Mouse (Mus musculus) hindbrain, embryonic 15.5 days (tissue): ENCODE results near the gene Med13l. TPM values are rescaled to one million over a fixed set of nuclear protein-coding genes. Genes with fewer than 3 reads are reported as not detected.

Source experiments
- ATAC-seq: fragments of 200-750 bp; cut with Nextera tagmentation; 2 replicates; pipeline ENCODE4 v1.8.0; 2017; ENCODE audit warnings: low read depth, moderate number of reproducible peaks, moderate TSS enrichment; ENCODE audit not compliant: low FRiP score
- H3K27ac ChIP-seq: fragments of 300-500 bp; sonication (generic); replicated peaks from 2 replicates; pipeline ENCODE4 v1.5.1; 2015; ENCODE audit warnings: mild to moderate bottlenecking, inconsistent platforms
- H3K27me3 ChIP-seq: fragments of 300-500 bp; sonication (generic); 2 replicates; pipeline ENCODE4 v1.6.1; 2015; ENCODE audit warnings: control low read depth, inconsistent platforms
- H3K36me3 ChIP-seq: fragments of 300-500 bp; sonication (generic); 2 replicates; pipeline ENCODE4 v1.6.1; 2015; ENCODE audit warnings: control low read depth, inconsistent platforms
- H3K4me1 ChIP-seq: fragments of 300-500 bp; sonication (generic); replicated peaks from 2 replicates; pipeline ENCODE4 v1.6.1; 2015; ENCODE audit warnings: control low read depth, inconsistent platforms
- H3K4me2 ChIP-seq: fragments of 300-500 bp; sonication (generic); 2 replicates; pipeline ENCODE4 v1.6.1; 2015; ENCODE audit warnings: moderate library complexity, mild to moderate bottlenecking, inconsistent platforms
- H3K4me3 ChIP-seq: fragments of 300-500 bp; sonication (generic); 2 replicates; pipeline ENCODE4 v1.5.1; 2015; ENCODE audit warnings: mild to moderate bottlenecking, inconsistent platforms
- H3K9ac ChIP-seq: fragments of 300-500 bp; sonication (generic); 2 replicates; pipeline ENCODE4 v1.6.1; 2015; ENCODE audit warnings: inconsistent platforms
- H3K9me3 ChIP-seq: fragments of 300-500 bp; sonication (generic); 2 replicates; pipeline ENCODE4 v1.6.1; 2016; ENCODE audit warnings: control low read depth, inconsistent platforms
- WGBS: fragments of 180-500 bp; shearing (Covaris S2); methylation state at CpG from one replicate; pipeline ENCODE4 v1.1.7; 2015; 5-methylcytosine and 5-hydroxymethylcytosine counted together
- polyA plus RNA-seq: library from polyadenylated mRNA; unstranded; fragments of >200 nt; fragmentation: Nextera tagmentation; extraction: Ambion mirVana; gene quantifications from 2 replicates; pipeline ENCODE4 v1.2.1, GENCODE M21; 2015

Gene Med13l
- polyA plus RNA-seq, 1 experiment from 2014 or later = 13.7 TPM

- no peaks in the 10 kb centered on the region for H3K27me3 ChIP-seq
- ATAC-seq = 0 out of 2 replicates have a peak, but pooled peaks have one; percentile 31
- H3K9me3 ChIP-seq = no peaks in the 10 kb centered on the region
- no peaks in the 10 kb centered on the region for H3K36me3 ChIP-seq
- H3K4me3 ChIP-seq = no peak overlapping the region
- no peak overlapping the region for H3K4me2 ChIP-seq
- H3K27ac ChIP-seq = 0 out of 2 replicates have a peak overlapping the region, but pooled peaks have one; percentile 7
- 43% methylated on average over 6 of the region's 6 CpGs for WGBS
- peaks cover 62% of the 10 kb centered on the region for H3K4me1 ChIP-seq
- no peak overlapping the region for H3K9ac ChIP-seq
These were observed 15.4 kb downstream of the Med13l start for GRCm38 (mm10) chr5:118575909-118576308.

- H3K27ac ChIP-seq = peak overlapping the region; percentile 21
- H3K9ac ChIP-seq = peak overlapping the region; percentile 22; the same call in 1 of the 2 replicates
- ATAC-seq = no peak
- H3K9me3 ChIP-seq = no peaks in the 10 kb centered on the region
- H3K4me3 ChIP-seq = no peak overlapping the region
- no peak overlapping the region for H3K4me2 ChIP-seq
- peaks cover 56% of the 10 kb centered on the region for H3K4me1 ChIP-seq
- no peaks in the 10 kb centered on the region for H3K36me3 ChIP-seq
- H3K27me3 ChIP-seq = no peaks in the 10 kb centered on the region
- 43% methylated on average over 3 of the region's 3 CpGs for WGBS
These were observed 16.3 kb downstream of the Med13l start for GRCm38 (mm10) chr5:118576731-118577130.

- H3K4me3 ChIP-seq = no peak overlapping the region
- no peak overlapping the region for H3K27ac ChIP-seq
- H3K36me3 ChIP-seq = no peaks in the 10 kb centered on the region
- no peaks in the 10 kb centered on the region for H3K27me3 ChIP-seq
- no peak for ATAC-seq
- WGBS = 27% methylated on average over 4 of the region's 4 CpGs
- peaks cover 44% of the 10 kb centered on the region for H3K4me1 ChIP-seq
- no peak overlapping the region for H3K9ac ChIP-seq
- H3K9me3 ChIP-seq = no peaks in the 10 kb centered on the region
- no peak overlapping the region for H3K4me2 ChIP-seq
These were observed 24.9 kb downstream of the Med13l start for GRCm38 (mm10) chr5:118585355-118585754.

DNA sequence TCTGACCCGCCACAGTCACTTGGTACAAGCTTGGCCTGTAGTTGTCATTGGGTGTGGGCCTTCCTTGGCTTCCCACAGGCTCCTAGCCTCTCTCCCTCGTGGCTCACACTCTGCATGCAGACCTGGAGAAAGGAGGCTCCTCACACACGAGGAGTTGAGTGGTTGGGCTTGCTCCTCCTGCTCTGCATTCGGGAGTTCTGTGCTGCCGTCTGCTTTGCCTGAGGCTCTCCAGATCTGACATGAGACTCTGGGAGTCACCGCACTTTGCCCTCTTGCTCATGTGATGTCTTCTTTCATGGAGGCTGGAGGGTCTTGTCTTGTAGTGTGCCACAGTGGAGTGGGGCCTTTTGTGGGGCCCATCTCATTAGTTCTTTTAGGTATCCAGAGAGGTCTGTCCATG lies 26.1 kb downstream of the Med13l start:
- H3K4me3 ChIP-seq = no peak overlapping the region
- H3K4me2 ChIP-seq = no peak overlapping the region
- H3K9ac ChIP-seq = no peak overlapping the region
- ATAC-seq = no peak
- H3K27me3 ChIP-seq = no peaks in the 10 kb centered on the region
- peaks cover 56% of the 10 kb centered on the region for H3K4me1 ChIP-seq
- WGBS = 51% methylated on average over 6 of the region's 6 CpGs
- no peaks in the 10 kb centered on the region for H3K9me3 ChIP-seq
- no peak overlapping the region for H3K27ac ChIP-seq
- no peaks in the 10 kb centered on the region for H3K36me3 ChIP-seq

DNA sequence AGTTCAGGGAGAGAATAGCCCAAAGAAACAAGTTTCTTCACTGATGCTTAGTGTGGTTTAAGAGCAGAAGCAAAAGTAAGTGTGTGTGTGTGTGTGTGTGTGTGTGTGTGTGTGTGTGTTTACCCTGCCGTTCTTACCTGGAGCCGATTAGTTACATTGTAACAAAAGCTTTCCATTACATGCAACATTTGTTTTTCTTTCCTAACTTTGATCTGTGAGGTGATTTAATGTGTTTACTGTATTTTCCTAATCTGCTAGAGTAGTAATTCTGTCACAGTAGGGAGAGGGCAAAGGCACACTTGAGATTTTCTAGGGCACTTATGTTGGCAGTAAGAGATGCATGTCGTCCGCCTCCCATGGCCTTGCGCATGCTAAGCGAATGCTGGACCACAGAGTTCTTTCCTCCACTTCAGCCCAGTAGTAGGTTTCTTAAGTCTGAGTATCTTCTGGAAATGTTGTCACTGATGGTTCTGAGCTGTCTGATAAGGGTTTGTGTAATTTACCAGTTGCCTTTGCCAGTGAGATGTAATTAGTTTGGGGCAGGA lies 28.0 kb downstream of the Med13l start:
- peaks cover 60% of the 10 kb centered on the region for H3K4me1 ChIP-seq
- ATAC-seq = no peak
- 87% methylated on average over 6 of the region's 6 CpGs for WGBS

GRCm38 (mm10) chr5:118589186-118589892 lies 28.9 kb downstream of the Med13l start:
- no peak overlapping the region for H3K4me2 ChIP-seq
- no peak overlapping the region for H3K27ac ChIP-seq
- H3K36me3 ChIP-seq = no peaks in the 10 kb centered on the region
- H3K9me3 ChIP-seq = no peaks in the 10 kb centered on the region
- ATAC-seq = no peak
- WGBS = 73% methylated on average over 11 of the region's 11 CpGs
- peaks cover 60% of the 10 kb centered on the region for H3K4me1 ChIP-seq
- H3K9ac ChIP-seq = no peak overlapping the region
- H3K4me3 ChIP-seq = no peak overlapping the region
- no peaks in the 10 kb centered on the region for H3K27me3 ChIP-seq

More for the DNA sequence above, 28.0 kb downstream of the Med13l start:
- Histone ChIP-seq H3K27ac (no peak overlapping the region), H3K9me3 (no peaks in the 10 kb centered on the region), H3K4me2 (no peak overlapping the region), H3K27me3 (no peaks in the 10 kb centered on the region), H3K9ac (no peak overlapping the region), H3K36me3 (no peaks in the 10 kb centered on the region), H3K4me3 (no peak overlapping the region)

GRCm38 (mm10) chr5:118590868-118591267 lies 30.4 kb downstream of the Med13l start:
- no peaks in the 10 kb centered on the region for H3K9me3 ChIP-seq
- H3K4me3 ChIP-seq = no peak overlapping the region
- H3K36me3 ChIP-seq = no peaks in the 10 kb centered on the region
- WGBS = 43% methylated on average over 6 of the region's 6 CpGs
- no peak for ATAC-seq
- no peaks in the 10 kb centered on the region for H3K27me3 ChIP-seq
- H3K4me2 ChIP-seq = no peak overlapping the region
- H3K27ac ChIP-seq = no peak overlapping the region
- H3K9ac ChIP-seq = no peak overlapping the region
- H3K4me1 ChIP-seq = peaks cover 52% of the 10 kb centered on the region

DNA sequence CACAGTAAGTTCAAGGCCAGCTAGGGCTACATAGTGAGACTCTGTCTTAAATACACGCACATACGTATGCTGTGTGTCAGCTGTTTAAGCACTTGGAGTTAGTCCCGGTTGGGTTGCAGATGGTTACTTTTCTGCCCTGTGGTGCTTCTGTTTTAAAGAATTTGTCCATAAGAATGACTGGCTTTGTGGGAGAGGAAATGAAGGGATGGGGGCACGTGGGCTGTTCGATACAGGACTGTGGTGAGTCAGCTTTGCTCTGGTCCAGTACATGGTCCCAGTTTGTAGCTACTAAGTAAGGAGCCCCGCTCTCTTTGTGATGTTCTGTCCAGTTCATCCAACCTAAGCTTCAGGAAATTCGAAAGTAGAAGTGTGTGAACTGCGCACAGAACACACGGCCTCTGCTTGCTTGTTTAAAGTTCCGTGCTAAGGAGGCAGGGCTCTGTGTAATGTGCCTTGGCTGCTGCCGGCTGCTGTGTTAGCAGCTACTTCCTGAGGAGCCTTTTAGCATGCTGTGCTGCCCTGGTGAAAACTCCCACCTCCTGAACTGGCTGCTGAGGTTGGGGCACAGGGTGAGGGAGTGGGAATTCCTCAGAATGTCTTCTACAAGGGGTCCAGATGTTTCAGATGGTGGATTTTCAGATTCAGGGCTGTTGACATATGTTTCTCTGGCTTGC lies 31.5 kb downstream of the Med13l start:
- WGBS = 34% methylated on average over 11 of the region's 11 CpGs

GRCm38 (mm10) chr5:118594470-118595236 lies 34.2 kb downstream of the Med13l start:
- Histone ChIP-seq H3K9ac (no peak overlapping the region), H3K9me3 (no peaks in the 10 kb centered on the region), H3K27me3 (no peaks in the 10 kb centered on the region), H3K4me1 (peaks cover 57% of the 10 kb centered on the region), H3K27ac (no peak overlapping the region), H3K4me3 (no peak overlapping the region), H3K36me3 (no peaks in the 10 kb centered on the region), H3K4me2 (no peak overlapping the region)
- ATAC-seq = no peak
- WGBS = 64% methylated on average over 14 of the region's 14 CpGs

More for the DNA sequence above, 31.5 kb downstream of the Med13l start:
- peak; percentile 7; the same call in 1 of the 2 replicates for ATAC-seq
- Histone ChIP-seq H3K4me1 (peaks cover 53% of the 10 kb centered on the region), H3K4me3 (no peak overlapping the region), H3K9me3 (no peaks in the 10 kb centered on the region), H3K27me3 (no peaks in the 10 kb centered on the region), H3K4me2 (peak overlapping the region; percentile 2; the same call in 1 of the 2 replicates), H3K9ac (no peak overlapping the region), H3K27ac (0 out of 2 replicates have a peak overlapping the region, but pooled peaks have one; percentile 9), H3K36me3 (no peaks in the 10 kb centered on the region)

- ATAC-seq = no peak
- H3K27ac ChIP-seq = no peak overlapping the region
- WGBS = 80% methylated on average over 5 of the region's 5 CpGs
- H3K4me2 ChIP-seq = no peak overlapping the region
- no peak overlapping the region for H3K4me3 ChIP-seq
- H3K27me3 ChIP-seq = no peaks in the 10 kb centered on the region
- peaks cover 59% of the 10 kb centered on the region for H3K4me1 ChIP-seq
- no peaks in the 10 kb centered on the region for H3K9me3 ChIP-seq
- no peak overlapping the region for H3K9ac ChIP-seq
- H3K36me3 ChIP-seq = no peaks in the 10 kb centered on the region
These were observed 35.4 kb downstream of the Med13l start for GRCm38 (mm10) chr5:118595901-118596300.

DNA sequence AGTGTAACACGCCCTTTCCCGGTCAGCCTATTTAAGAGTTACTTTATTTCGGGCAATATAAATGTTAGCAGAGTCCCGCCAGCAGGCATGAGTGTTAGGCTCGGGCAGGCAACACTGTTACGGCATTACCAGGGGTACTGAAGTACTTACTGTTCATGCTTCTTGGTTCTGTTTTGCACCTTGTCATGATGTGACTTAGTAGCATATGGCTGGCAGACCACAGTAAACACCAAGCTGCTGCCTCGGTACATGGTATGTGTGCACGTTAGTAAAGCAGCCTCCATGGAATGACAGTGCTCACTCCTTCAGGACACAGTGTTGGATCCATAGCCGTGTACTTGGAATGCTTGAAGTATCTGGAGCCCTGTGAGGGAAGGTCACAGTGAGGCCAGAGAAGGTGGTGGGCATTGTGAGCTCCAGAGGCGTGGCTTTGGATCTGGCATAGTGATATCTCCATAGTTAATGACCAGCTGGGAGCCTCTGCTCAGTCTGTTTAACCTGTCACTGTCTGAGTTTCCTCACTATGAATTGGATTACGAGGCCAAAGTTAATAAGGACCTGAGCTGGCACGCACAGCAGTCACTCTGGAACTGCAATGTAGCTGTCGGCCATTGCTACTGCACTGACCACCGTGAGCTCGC lies 36.1 kb downstream of the Med13l start:
- Histone ChIP-seq H3K9me3 (no peaks in the 10 kb centered on the region), H3K4me2 (no peak overlapping the region), H3K36me3 (no peaks in the 10 kb centered on the region), H3K4me3 (no peak overlapping the region), H3K4me1 (peaks cover 57% of the 10 kb centered on the region), H3K27ac (no peak overlapping the region), H3K27me3 (no peaks in the 10 kb centered on the region), H3K9ac (no peak overlapping the region)
- WGBS = 73% methylated on average over 15 of the region's 15 CpGs
- ATAC-seq = peak; percentile 49
